Comparison of ENCODE assay signal across 21 mouse cellular contexts in genomic region chr2:153418381-153418780, GRCm38 (mm10).
A peak's percentile ranks its signal among the peaks of the same experiment; 100 is the strongest.
DNase-seq lines count a peak whose midpoint lies in the region; ATAC-seq lines count a peak whose summit lies in the region.
"Had no signal": no experiment of that assay in that cellular context is flagged by ENCODE, and none has a peak within 500 bp of the region (broad histone marks: within the 10 kb centered on the region; RNA-seq: fewer than 3 reads in every experiment).

No protein-coding gene starts in this region.

- no peaks in the 10 kb centered on the region for H3K27me3 ChIP-seq in forebrain, embryonic 13.5 days
- no peaks in the 10 kb centered on the region for H3K27me3 ChIP-seq in forebrain, embryonic 10.5 days (ENCODE audit: poor library complexity, severe bottlenecking)
- H3K27me3 ChIP-seq in hindbrain, embryonic 16.5 days (replicated peaks; ENCODE audit: control insufficient read depth, insufficient read depth, low read length): no peaks in the 10 kb centered on the region
- H3K27me3 ChIP-seq: embryonic facial prominence, embryonic 15.5 days; limb, embryonic 15.5 days; neural tube, embryonic 15.5 days; stomach, embryonic 15.5 days had no signal

- H3K4me2 ChIP-seq in forebrain, embryonic 13.5 days: no peak overlapping the region
- H3K4me2 ChIP-seq in hindbrain, embryonic 16.5 days (ENCODE audit: low read length): no peak overlapping the region
- H3K4me2 ChIP-seq: embryonic facial prominence, embryonic 15.5 days; limb, embryonic 15.5 days; neural tube, embryonic 15.5 days; stomach, embryonic 15.5 days had no signal

- H3K36me3 ChIP-seq in forebrain, embryonic 13.5 days (ENCODE audit: poor library complexity, severe bottlenecking): peaks cover 77% of the 10 kb centered on the region
- peaks cover 78% of the 10 kb centered on the region for H3K36me3 ChIP-seq in forebrain, embryonic 10.5 days (replicated peaks)
- peaks cover 41% of the 10 kb centered on the region for H3K36me3 ChIP-seq in hindbrain, embryonic 16.5 days (ENCODE audit: control insufficient read depth, insufficient read depth, low read length)

- DNase-seq in forebrain, embryonic 10.5 days (ENCODE audit: extremely low spot score, low spot score): no peak
- DNase-seq in layer of hippocampus, adult 9-11 months: peak; percentile 41
- DNase-seq in layer of hippocampus, postnatal 10 days (ENCODE audit: low spot score in 2 of 2): no peak
- DNase-seq in adrenal gland, postnatal 25 days: peak; percentile 58
- DNase-seq: B cell, adult 2 months; cerebellum, adult 11 months; gastrocnemius, postnatal 36 days; kidney, postnatal 4 days; liver, postnatal 0 days; lung, postnatal 10 days; midbrain, embryonic 14.5 days; right cerebral cortex, postnatal 25 days; thymus, adult 18-20 months; thymus, postnatal 4 days had no signal

- 0 out of 2 replicates have a peak overlapping the region, but pooled peaks have one; percentile 2 for H3K27ac ChIP-seq in forebrain, embryonic 13.5 days
- H3K27ac ChIP-seq in forebrain, embryonic 10.5 days: no peak overlapping the region
- H3K27ac ChIP-seq in hindbrain, embryonic 16.5 days (ENCODE audit: low read depth, low read length): no peak overlapping the region
- H3K27ac ChIP-seq: embryonic facial prominence, embryonic 15.5 days; limb, embryonic 15.5 days; neural tube, embryonic 15.5 days; stomach, embryonic 15.5 days had no signal

- no peak overlapping the region for H3K9ac ChIP-seq in forebrain, embryonic 13.5 days
- no peak overlapping the region for H3K9ac ChIP-seq in hindbrain, embryonic 16.5 days (ENCODE audit: low read depth, low read length)
- H3K9ac ChIP-seq: embryonic facial prominence, embryonic 15.5 days; limb, embryonic 15.5 days; liver, postnatal 0 days; neural tube, embryonic 15.5 days; stomach, embryonic 15.5 days had no signal

- ATAC-seq in forebrain, embryonic 13.5 days: no peak; the same call in 1 of the 2 replicates
- ATAC-seq in hindbrain, embryonic 16.5 days: no peak
- no peak for ATAC-seq in inflammation-experienced regulatory T-cells, adult 6 months
- ATAC-seq: liver, postnatal 0 days had no signal

- H3K9me3 ChIP-seq in forebrain, embryonic 13.5 days (replicated peaks): no peaks in the 10 kb centered on the region
- H3K9me3 ChIP-seq in forebrain, embryonic 10.5 days: no peaks in the 10 kb centered on the region
- no peaks in the 10 kb centered on the region for H3K9me3 ChIP-seq in hindbrain, embryonic 16.5 days (ENCODE audit: control insufficient read depth, low read length)
- H3K9me3 ChIP-seq: embryonic facial prominence, embryonic 15.5 days; limb, embryonic 15.5 days; neural tube, embryonic 15.5 days; stomach, embryonic 15.5 days had no signal

- H3K4me1 ChIP-seq in forebrain, embryonic 13.5 days: peaks cover 20% of the 10 kb centered on the region
- H3K4me1 ChIP-seq in forebrain, embryonic 10.5 days: peaks cover 29% of the 10 kb centered on the region
- H3K4me1 ChIP-seq in hindbrain, embryonic 16.5 days (ENCODE audit: control insufficient read depth, insufficient read depth, low read depth, low read length): peaks cover 15% of the 10 kb centered on the region
- H3K4me1 ChIP-seq: limb, embryonic 15.5 days had no signal

- no peak overlapping the region for H3K4me3 ChIP-seq in forebrain, embryonic 13.5 days
- H3K4me3 ChIP-seq in forebrain, embryonic 10.5 days: no peak overlapping the region
- no peak overlapping the region for H3K4me3 ChIP-seq in hindbrain, embryonic 16.5 days (ENCODE audit: low read length)
- H3K4me3 ChIP-seq: embryonic facial prominence, embryonic 15.5 days; limb, embryonic 15.5 days; neural tube, embryonic 15.5 days; stomach, embryonic 15.5 days had no signal

- 76% methylated on average over 1 of the region's 1 CpGs for WGBS in forebrain, embryonic 13.5 days
- WGBS in forebrain, embryonic 10.5 days: 92% methylated on average over 1 of the region's 1 CpGs
- WGBS in hindbrain, embryonic 16.5 days: 85% methylated on average over 1 of the region's 1 CpGs

Comparison
In these comparisons a context has a peak if more than half of its experiments do, and no peak if none do; other contexts are left out.
1. DNase-seq: peak in layer of hippocampus, adult 9-11 months (single experiment) and adrenal gland, postnatal 25 days (single experiment); none in forebrain, embryonic 10.5 days (single experiment) and layer of hippocampus, postnatal 10 days (0 of 2).